Mouse (Mus musculus) limb, embryonic 11.5 days (tissue): ENCODE data around the gene Gm6509. TPM values are rescaled to one million over a fixed set of nuclear protein-coding genes. Genes with fewer than 3 reads are reported as not detected.
"Not testable (repeated sequence)": the region's sequence is repeated elsewhere in the genome, so short reads cannot be mapped to it uniquely, and the experiment has no call there.

Source experiments
- ATAC-seq: fragments of 200-750 bp; cut with Nextera tagmentation; 2 replicates; pipeline ENCODE4 v1.8.0; 2017; ENCODE audit warnings: low read depth; ENCODE audit not compliant: insufficient number of reproducible peaks, low FRiP score, low TSS enrichment
- DNase-seq: peaks from one replicate; pipeline ENCODE4 v3.0.0-alpha.2; 2015; ENCODE audit warnings: low spot score
- H3K27ac ChIP-seq: fragments of 300-500 bp; sonication (generic); replicated peaks from 2 replicates; pipeline ENCODE4 v1.5.1; 2014; ENCODE audit warnings: low read depth, mild to moderate bottlenecking, low read length
- H3K27me3 ChIP-seq: fragments of 300-500 bp; sonication (generic); 2 replicates; pipeline ENCODE4 v1.6.1; 2014; ENCODE audit warnings: mild to moderate bottlenecking, low read length, mixed read lengths; ENCODE audit not compliant: control insufficient read depth, insufficient read depth
- H3K36me3 ChIP-seq: fragments of 300-500 bp; sonication (generic); 2 replicates; pipeline ENCODE4 v1.6.1; 2014; ENCODE audit warnings: mild to moderate bottlenecking, low read length, moderate library complexity, mixed read lengths; ENCODE audit not compliant: control insufficient read depth, insufficient read depth
- H3K4me1 ChIP-seq: fragments of 300-500 bp; sonication (generic); 2 replicates; pipeline ENCODE4 v1.6.1; 2014; ENCODE audit warnings: low read length, mixed read lengths; ENCODE audit not compliant: control insufficient read depth, insufficient read depth
- H3K4me2 ChIP-seq: fragments of 300-500 bp; sonication (generic); 2 replicates; pipeline ENCODE4 v1.6.1; 2014; ENCODE audit warnings: low read depth, mild to moderate bottlenecking, moderate library complexity; ENCODE audit not compliant: severe bottlenecking
- H3K4me3 ChIP-seq: fragments of 300-500 bp; sonication (generic); 2 replicates; pipeline ENCODE4 v1.5.1; 2014; ENCODE audit warnings: low read depth, low read length
- H3K9ac ChIP-seq: fragments of 300-500 bp; sonication (generic); 2 replicates; pipeline ENCODE4 v1.6.1; 2014; ENCODE audit warnings: mild to moderate bottlenecking, low read length
- H3K9me3 ChIP-seq: fragments of 300-500 bp; sonication (generic); 2 replicates; pipeline ENCODE4 v1.6.1; 2016; ENCODE audit warnings: low read length; ENCODE audit not compliant: control insufficient read depth
- WGBS: fragments of 180-500 bp; shearing (Covaris S2); extraction: QIAGEN DNeasy Blood & Tissue Kit; methylation state at CpG from one replicate; pipeline ENCODE4 v1.1.7; 2014; 5-methylcytosine and 5-hydroxymethylcytosine counted together
- polyA plus RNA-seq: library from polyadenylated mRNA; unstranded; fragments of >200 nt; fragmentation: Nextera tagmentation; extraction: Ambion mirVana; gene quantifications from 2 replicates; pipeline ENCODE4 v1.2.1, GENCODE M21; 2014

The Gm6509 gene
- not detected in 2 replicates for polyA plus RNA-seq

DNA sequence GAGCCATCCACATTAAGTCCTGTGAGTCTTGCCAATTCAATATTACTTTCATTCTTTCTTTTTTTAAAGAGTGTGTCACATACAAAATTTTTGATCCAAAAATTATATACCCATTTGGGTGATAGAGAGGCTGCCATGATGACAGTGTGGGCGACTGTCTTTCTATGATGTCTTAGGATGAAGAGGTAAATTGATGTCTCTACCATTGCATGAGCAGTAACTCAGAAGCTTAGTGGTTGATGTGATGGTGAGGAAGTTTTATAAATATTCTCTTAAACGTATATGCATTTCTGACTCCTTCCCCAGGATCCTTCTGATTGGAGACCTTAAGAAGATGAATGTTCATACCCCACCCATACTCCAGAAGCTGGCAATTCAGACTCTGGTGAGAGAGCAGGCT, at the start of gene Gm6509:
Gene Gm6509 (plus strand): TSS at position 301 of the 400 bp plus-strand sequence.
- not testable (repeated sequence) for H3K36me3 ChIP-seq, ATAC-seq, H3K9me3 ChIP-seq, DNase-seq, H3K4me2 ChIP-seq, H3K4me3 ChIP-seq, H3K4me1 ChIP-seq, H3K9ac ChIP-seq, H3K27ac ChIP-seq, H3K27me3 ChIP-seq
- WGBS = no CpG with 5 or more reads among the region's 2 CpGs

DNA sequence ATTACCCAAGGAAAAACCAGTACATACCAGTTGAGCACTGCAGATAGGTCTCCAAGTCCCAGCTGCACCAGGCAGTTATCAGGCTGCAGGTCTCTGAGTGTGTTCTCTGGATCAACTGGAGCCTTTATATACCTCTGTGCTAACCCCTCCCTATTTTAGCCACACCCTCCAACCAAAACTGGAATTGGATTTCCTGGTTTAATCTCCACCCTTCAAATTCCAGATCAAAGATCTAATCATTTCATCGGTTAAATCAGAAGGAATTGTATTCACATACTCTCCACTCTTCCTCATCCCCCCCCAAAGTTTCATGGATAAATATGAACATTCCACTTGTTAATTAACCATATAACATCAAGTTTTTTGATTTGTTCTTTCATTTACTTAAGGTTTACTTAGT, 7.5 kb upstream of the Gm6509 start, which contains the start of gene Gm3147:
Gene Gm3147 (minus strand): TSS at position 101 of the 400 bp plus-strand sequence.
- WGBS = no CpG with 5 or more reads among the region's 1 CpGs

DNA sequence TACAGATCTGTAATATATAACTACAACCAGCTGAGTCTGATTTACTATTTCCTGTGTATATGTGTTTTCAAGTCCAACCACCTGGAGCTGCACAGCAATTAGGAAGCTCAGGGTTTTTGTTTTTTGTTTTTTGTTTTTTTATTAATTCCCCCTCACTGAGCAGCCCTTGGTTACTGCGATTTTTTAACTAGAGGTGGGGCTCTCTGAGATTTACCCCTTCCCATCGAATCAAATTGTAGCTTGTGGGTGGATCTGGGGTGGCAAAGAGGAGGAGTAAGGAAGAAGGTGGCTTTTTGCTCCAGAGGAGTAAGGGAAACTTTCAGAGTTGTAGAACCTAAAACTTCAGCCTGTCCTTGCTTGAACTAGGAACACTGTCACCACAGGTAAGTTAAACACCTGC, 24.3 kb downstream of the Gm6509 start, which contains the start of gene Gm6205:
Gene Gm6205 (plus strand): TSS at position 301 of the 400 bp plus-strand sequence.
- H3K4me2 ChIP-seq, H3K4me1 ChIP-seq, ATAC-seq, DNase-seq, H3K9ac ChIP-seq, H3K4me3 ChIP-seq, H3K36me3 ChIP-seq, H3K9me3 ChIP-seq, H3K27ac ChIP-seq, H3K27me3 ChIP-seq: not testable (repeated sequence)
- WGBS = no CpG with 5 or more reads among the region's 2 CpGs

More for the DNA sequence above, 7.5 kb upstream of the Gm6509 start, which contains the start of gene Gm3147:
- not testable (repeated sequence) for H3K4me1 ChIP-seq, DNase-seq, H3K4me3 ChIP-seq, H3K27me3 ChIP-seq, H3K9ac ChIP-seq, ATAC-seq, H3K4me2 ChIP-seq, H3K27ac ChIP-seq, H3K36me3 ChIP-seq, H3K9me3 ChIP-seq

Other genes starting within 250 kb of the Gm6509 start
- not detected in 2 replicates for gene Gm7682, start 178.2 kb upstream of the Gm6509 start, polyA plus RNA-seq
- not detected in 2 replicates for gene Gm3139, start 97.7 kb upstream of the Gm6509 start, polyA plus RNA-seq
- not detected in 2 replicates for gene Gm3147, start 7.6 kb upstream of the Gm6509 start, polyA plus RNA-seq
- not detected in 2 replicates for gene Gm6205, start 24.4 kb downstream of the Gm6509 start, polyA plus RNA-seq
- gene Gm3183, start 241.5 kb downstream of the Gm6509 start, polyA plus RNA-seq = not detected in 2 replicates